Mouse (Mus musculus) lung, embryonic 14.5 days (tissue): Measurements from ENCODE around the gene Tspan15. TPM values are rescaled to one million over a fixed set of nuclear protein-coding genes. Genes with fewer than 3 reads are reported as not detected.

Experiments
- ATAC-seq: fragments of 200-750 bp; cut with Nextera tagmentation; 2 replicates; pipeline ENCODE4 v1.8.0; 2017; ENCODE audit warnings: mild to moderate bottlenecking, moderate TSS enrichment, moderate library complexity; ENCODE audit not compliant: insufficient read depth
- DNase-seq: peaks from one replicate; pipeline ENCODE4 v3.0.0-alpha.2; 2015
- H3K27ac ChIP-seq: fragments of 300-500 bp; sonication (generic); 2 replicates; pipeline ENCODE4 v1.5.1; 2014; ENCODE audit warnings: low read depth, mild to moderate bottlenecking, moderate library complexity
- H3K27me3 ChIP-seq: fragments of 300-500 bp; sonication (generic); 2 replicates; pipeline ENCODE4 v1.6.1; 2014; ENCODE audit warnings: low read length, control low read depth; ENCODE audit not compliant: insufficient read depth
- H3K36me3 ChIP-seq: fragments of 300-500 bp; sonication (generic); 2 replicates; pipeline ENCODE4 v1.6.1; 2014; ENCODE audit warnings: control low read depth; ENCODE audit not compliant: insufficient read depth
- H3K4me1 ChIP-seq: fragments of 300-500 bp; sonication (generic); 2 replicates; pipeline ENCODE4 v1.6.1; 2014; ENCODE audit warnings: antibody characterized with exemption, control low read depth; ENCODE audit not compliant: insufficient read depth
- H3K4me2 ChIP-seq: fragments of 300-500 bp; sonication (generic); 2 replicates; pipeline ENCODE4 v1.6.1; 2014; ENCODE audit warnings: mild to moderate bottlenecking
- H3K4me3 ChIP-seq: fragments of 300-500 bp; sonication (generic); 2 replicates; pipeline ENCODE4 v1.5.1; 2014; ENCODE audit warnings: low read depth, low read length
- H3K9ac ChIP-seq: fragments of 300-500 bp; sonication (generic); 2 replicates; pipeline ENCODE4 v1.6.1; 2014
- H3K9me3 ChIP-seq: fragments of 300-500 bp; sonication (generic); 2 replicates; pipeline ENCODE4 v1.6.1; 2016; ENCODE audit warnings: low read depth, low read length, control low read depth
- CTCF ChIP-seq: IDR thresholded peaks from 2 replicates; pipeline ENCODE4 v1.5.1; 2016; ENCODE audit warnings: antibody characterized with exemption, low read depth
- whole genome bisulfite sequencing: fragments of 180-500 bp; shearing (Covaris S2); extraction: QIAGEN DNeasy Blood & Tissue Kit; methylation state at CpG from one replicate; pipeline ENCODE4 v1.1.7; 2014; 5-methylcytosine and 5-hydroxymethylcytosine counted together
- polyA plus RNA-seq: library from polyadenylated mRNA; unstranded; fragments of >200 nt; fragmentation: Nextera tagmentation; extraction: Ambion mirVana; gene quantifications from 2 replicates; pipeline ENCODE4 v1.2.1, GENCODE M21; 2014

The Tspan15 gene
- polyA plus RNA-seq, 1 experiment from 2014 or later: 36.3 TPM

DNA sequence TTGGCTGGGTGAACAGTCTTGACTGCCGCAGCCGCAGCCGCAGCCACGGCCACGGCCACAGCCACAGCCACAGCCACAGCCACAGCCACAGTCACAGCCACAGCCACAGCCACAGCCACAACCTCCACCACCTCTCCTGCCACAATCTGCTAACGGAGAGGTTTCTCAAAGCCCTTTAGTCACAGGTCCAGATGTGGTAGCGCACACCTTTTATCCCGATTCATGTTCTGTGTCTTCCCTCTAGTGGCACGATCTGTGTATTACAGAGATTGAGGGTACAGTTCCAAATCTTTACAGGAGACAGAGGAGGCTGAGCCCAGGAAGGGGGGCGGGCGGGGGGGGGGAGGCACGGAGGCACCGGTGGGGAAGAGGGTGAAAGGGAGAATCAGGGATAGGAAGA lies 11.8 kb upstream of the Tspan15 start:
- no peaks in the 10 kb centered on the region for H3K9me3 ChIP-seq
- no peaks in the 10 kb centered on the region for H3K36me3 ChIP-seq
- no peak overlapping the region for H3K27ac ChIP-seq
- H3K4me2 ChIP-seq: no peak overlapping the region
- DNase-seq (peak; percentile 81), ATAC-seq (peak; percentile 22; the same call in 1 of the 2 replicates)
- H3K9ac ChIP-seq: no peak overlapping the region
- TF ChIP-seq CTCF: peak; percentile 81
- H3K4me1 ChIP-seq: peaks cover 6% of the 10 kb centered on the region; the same call in 1 of the 2 replicates
- no peak overlapping the region for H3K4me3 ChIP-seq
- H3K27me3 ChIP-seq: no peaks in the 10 kb centered on the region
- WGBS: 40% methylated on average over 13 of the region's 13 CpGs

GRCm38 (mm10) chr10:62242358-62242757 lies 11.3 kb upstream of the Tspan15 start:
- Histone ChIP-seq H3K9me3 (no peaks in the 10 kb centered on the region), H3K4me2 (no peak overlapping the region), H3K4me3 (no peak overlapping the region), H3K9ac (no peak overlapping the region), H3K4me1 (peaks cover 1% of the 10 kb centered on the region; the same call in 1 of the 2 replicates), H3K27ac (no peak overlapping the region; the same call in 1 of the 2 replicates), H3K36me3 (no peaks in the 10 kb centered on the region), H3K27me3 (no peaks in the 10 kb centered on the region)
- peak; percentile 50; the same call in 1 of the 2 replicates for ATAC-seq
- DNase-seq: no peak
- WGBS: 46% methylated on average over 10 of the region's 10 CpGs
- TF ChIP-seq CTCF: no peak

GRCm38 (mm10) chr10:62239270-62239669 lies 8.2 kb upstream of the Tspan15 start:
- H3K4me2 ChIP-seq: no peak overlapping the region
- H3K9me3 ChIP-seq: no peaks in the 10 kb centered on the region
- H3K27me3 ChIP-seq: no peaks in the 10 kb centered on the region
- no peak overlapping the region for H3K27ac ChIP-seq
- no peak for DNase-seq
- WGBS: 40% methylated on average over 6 of the region's 6 CpGs
- H3K36me3 ChIP-seq: no peaks in the 10 kb centered on the region
- TF ChIP-seq CTCF: no peak
- H3K9ac ChIP-seq: no peak overlapping the region
- H3K4me3 ChIP-seq: no peak overlapping the region
- H3K4me1 ChIP-seq: no peaks in the 10 kb centered on the region
- ATAC-seq: no peak

- ATAC-seq: no peak
- H3K27ac ChIP-seq: no peak overlapping the region
Observed at GRCm38 (mm10) chr10:62238688-62239087, 7.6 kb upstream of the Tspan15 start.

DNA sequence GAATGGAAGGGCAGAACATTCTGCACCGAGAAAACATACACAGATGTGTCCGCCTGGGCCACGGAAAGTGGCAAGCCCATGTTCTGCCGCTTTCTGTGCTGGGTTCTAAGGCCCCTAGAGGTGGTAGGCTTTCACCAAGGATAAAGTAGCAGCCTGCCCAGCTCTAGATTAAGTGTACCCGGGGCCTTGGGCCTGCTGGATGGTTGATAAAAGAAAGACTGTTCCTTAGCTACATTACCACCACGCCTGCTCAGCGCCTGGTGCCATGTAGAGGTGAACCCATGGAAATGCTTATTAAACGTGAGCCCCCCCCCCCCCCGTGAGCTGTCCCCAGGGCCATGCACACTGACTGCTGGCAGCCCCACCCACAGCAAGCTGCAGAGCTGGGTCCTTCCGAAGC lies 6.2 kb upstream of the Tspan15 start:
- no peaks in the 10 kb centered on the region for H3K9me3 ChIP-seq
- H3K27ac ChIP-seq: no peak overlapping the region
- no peaks in the 10 kb centered on the region for H3K4me1 ChIP-seq
- WGBS: 76% methylated on average over 10 of the region's 10 CpGs
- TF ChIP-seq CTCF: no peak
- H3K4me3 ChIP-seq: no peak overlapping the region
- no peaks in the 10 kb centered on the region for H3K27me3 ChIP-seq
- peak; percentile 24; the same call in 1 of the 2 replicates for ATAC-seq
- no peak overlapping the region for H3K9ac ChIP-seq
- H3K36me3 ChIP-seq: no peaks in the 10 kb centered on the region
- H3K4me2 ChIP-seq: no peak overlapping the region
- no peak for DNase-seq

More at GRCm38 (mm10) chr10:62238688-62239087, 7.6 kb upstream of the Tspan15 start:
- Histone ChIP-seq H3K4me1 (no peaks in the 10 kb centered on the region), H3K36me3 (no peaks in the 10 kb centered on the region), H3K27me3 (no peaks in the 10 kb centered on the region), H3K4me3 (no peak overlapping the region), H3K4me2 (no peak overlapping the region), H3K9me3 (no peaks in the 10 kb centered on the region), H3K9ac (no peak overlapping the region)
- WGBS: 87% methylated on average over 3 of the region's 3 CpGs
- no peak for TF ChIP-seq CTCF
- DNase-seq: no peak

GRCm38 (mm10) chr10:62236165-62236564 lies 5.1 kb upstream of the Tspan15 start:
- DNase-seq: no peak
- TF ChIP-seq CTCF: no peak
- no peak overlapping the region for H3K27ac ChIP-seq
- no peaks in the 10 kb centered on the region for H3K36me3 ChIP-seq
- 79% methylated on average over 6 of the region's 6 CpGs for WGBS
- H3K4me3 ChIP-seq: no peak overlapping the region
- H3K4me2 ChIP-seq: no peak overlapping the region
- H3K4me1 ChIP-seq: no peaks in the 10 kb centered on the region
- no peaks in the 10 kb centered on the region for H3K27me3 ChIP-seq
- H3K9me3 ChIP-seq: no peaks in the 10 kb centered on the region
- H3K9ac ChIP-seq: no peak overlapping the region
- ATAC-seq: no peak

DNA sequence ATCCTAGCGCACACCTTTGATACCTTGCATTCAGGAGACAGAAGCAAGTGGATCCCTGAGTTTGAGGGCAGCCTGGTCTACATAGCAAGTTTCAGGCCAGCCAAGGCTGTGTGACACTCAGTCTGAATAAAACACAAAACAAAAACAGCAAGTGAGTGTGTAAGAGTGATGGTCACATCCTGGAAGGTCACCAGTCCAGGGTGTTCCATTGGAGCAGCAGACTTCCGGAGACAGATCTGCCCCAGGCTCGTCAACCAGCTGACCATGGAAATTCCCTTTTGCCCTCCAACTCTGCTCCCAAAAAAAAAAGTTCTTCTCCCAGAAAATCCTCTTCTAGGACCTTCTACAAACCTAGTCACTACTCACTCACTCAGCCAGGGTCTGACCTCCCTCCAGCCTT lies 760 bp upstream of the Tspan15 start:
- H3K27me3 ChIP-seq: 0 out of 2 replicates have a peak, but pooled peaks cover 3% of the 10 kb centered on the region
- no peak for TF ChIP-seq CTCF
- no peak overlapping the region for H3K4me3 ChIP-seq
- ATAC-seq: no peak
- no peaks in the 10 kb centered on the region; the same call in 1 of the 2 replicates for H3K4me1 ChIP-seq
- no peaks in the 10 kb centered on the region for H3K9me3 ChIP-seq
- H3K9ac ChIP-seq: no peak overlapping the region
- DNase-seq: no peak
- 76% methylated on average over 3 of the region's 3 CpGs for WGBS
- no peaks in the 10 kb centered on the region for H3K36me3 ChIP-seq
- no peak overlapping the region for H3K27ac ChIP-seq
- H3K4me2 ChIP-seq: peak overlapping the region; percentile 95
